Mouse (Mus musculus) bone marrow macrophage, adult 2 months (primary cell): ENCODE data around the gene Znhit1. TPM values are rescaled to one million over a fixed set of nuclear protein-coding genes. Genes with fewer than 3 reads are reported as not detected.

Experiments
- H3K27ac ChIP-seq: 2 replicates; pipeline ENCODE4 v1.5.1; 2012; ENCODE audit warnings: low read depth, low read length; ENCODE audit not compliant: insufficient read depth
- H3K4me1 ChIP-seq: 2 replicates; pipeline ENCODE4 v1.6.1; 2012; ENCODE audit warnings: low read length; ENCODE audit not compliant: control insufficient read depth, insufficient read depth
- H3K4me3 ChIP-seq: 2 replicates; pipeline ENCODE4 v1.5.1; 2012; ENCODE audit warnings: mild to moderate bottlenecking, low read length, moderate library complexity; ENCODE audit not compliant: insufficient read depth
- CTCF ChIP-seq: IDR thresholded peaks from 2 replicates; pipeline ENCODE4 v1.5.1; 2012; ENCODE audit warnings: low read depth, mild to moderate bottlenecking, low read length, moderate library complexity
- POLR2A ChIP-seq: IDR thresholded peaks from 2 replicates; pipeline ENCODE4 v1.6.1; 2012; ENCODE audit warnings: mild to moderate bottlenecking, low read depth, low read length, borderline replicate concordance
- polyA plus RNA-seq: library from polyadenylated mRNA; stranded (reverse); fragments of >200 nt; gene quantifications from 2 replicates; pipeline ENCODE4 v1.2.4, GENCODE M21; 2012; ENCODE audit not compliant: missing spikeins, insufficient read depth, insufficient read length

Znhit1 gene
- polyA plus RNA-seq, 1 experiment, result 75.0 TPM

GRCm38 (mm10) chr5:136966861-136967455 lies 20.9 kb downstream of the Znhit1 start:
- Histone ChIP-seq H3K4me3 (no peak overlapping the region), H3K4me1 (peaks cover 3% of the 10 kb centered on the region; the same call in 1 of the 2 replicates)

GRCm38 (mm10) chr5:136966331-136966730 lies 21.5 kb downstream of the Znhit1 start, which contains the start of gene Cldn15:
TSS of gene Cldn15 (plus strand) at chr5:136966616.
- H3K4me1 ChIP-seq, result peaks cover 7% of the 10 kb centered on the region; the same call in 1 of the 2 replicates
- no peak for TF ChIP-seq CTCF
- TF ChIP-seq POLR2A, result no peak
- H3K4me3 ChIP-seq, result no peak within 1 kb of the TSS
- no peak within 1 kb of the TSS for H3K27ac ChIP-seq

More at GRCm38 (mm10) chr5:136966861-136967455, 20.9 kb downstream of the Znhit1 start:
- no peak overlapping the region for H3K27ac ChIP-seq
- TF ChIP-seq CTCF (no peak), POLR2A (no peak)

GRCm38 (mm10) chr5:136965686-136966085 lies 22.1 kb downstream of the Znhit1 start:
- no peak overlapping the region for H3K27ac ChIP-seq
- no peak for TF ChIP-seq CTCF
- H3K4me3 ChIP-seq, result no peak overlapping the region
- H3K4me1 ChIP-seq, result peaks cover 8% of the 10 kb centered on the region; the same call in 1 of the 2 replicates

GRCm38 (mm10) chr5:136965210-136965609 lies 22.6 kb downstream of the Znhit1 start:
- H3K4me1 ChIP-seq, result peaks cover 8% of the 10 kb centered on the region; the same call in 1 of the 2 replicates
- H3K4me3 ChIP-seq, result no peak overlapping the region
- no peak overlapping the region for H3K27ac ChIP-seq
- TF ChIP-seq POLR2A, result no peak
- no peak for TF ChIP-seq CTCF

- H3K4me3 ChIP-seq, result peak overlapping the region; percentile 92
- peaks cover 8% of the 10 kb centered on the region; the same call in 1 of the 2 replicates for H3K4me1 ChIP-seq
- TF ChIP-seq CTCF (no peak), POLR2A (no peak)
- H3K27ac ChIP-seq, result no peak overlapping the region
These were observed 24.8 kb downstream of the Znhit1 start for GRCm38 (mm10) chr5:136962966-136963540.

GRCm38 (mm10) chr5:136962501-136962900 lies 25.3 kb downstream of the Znhit1 start:
- TF ChIP-seq CTCF, result peak; percentile 81
- no peak for TF ChIP-seq POLR2A
- peak overlapping the region; percentile 92 for H3K4me3 ChIP-seq
- H3K27ac ChIP-seq, result peak overlapping the region; percentile 88
- peaks cover 8% of the 10 kb centered on the region; the same call in 1 of the 2 replicates for H3K4me1 ChIP-seq

GRCm38 (mm10) chr5:136961983-136962461 lies 25.8 kb downstream of the Znhit1 start:
- peak overlapping the region; percentile 88 for H3K27ac ChIP-seq
- H3K4me1 ChIP-seq, result peaks cover 8% of the 10 kb centered on the region; the same call in 1 of the 2 replicates
- peak overlapping the region; percentile 92 for H3K4me3 ChIP-seq
- TF ChIP-seq POLR2A (no peak), CTCF (no peak)

- Histone ChIP-seq H3K27ac (peak overlapping the region; percentile 32), H3K4me3 (peak overlapping the region; percentile 92), H3K4me1 (peaks cover 10% of the 10 kb centered on the region; the same call in 1 of the 2 replicates)
- no peak for TF ChIP-seq CTCF
- TF ChIP-seq POLR2A, result no peak
These were observed 26.4 kb downstream of the Znhit1 start for GRCm38 (mm10) chr5:136961334-136961982.

- no peak overlapping the region for H3K4me3 ChIP-seq
- peaks cover 17% of the 10 kb centered on the region for H3K4me1 ChIP-seq
- no peak for TF ChIP-seq CTCF
- no peak for TF ChIP-seq POLR2A
- H3K27ac ChIP-seq, result no peak overlapping the region
These were observed 27.8 kb downstream of the Znhit1 start for GRCm38 (mm10) chr5:136960053-136960452.
